Mouse (Mus musculus) ovary, postnatal 10 days (tissue): ENCODE data around the gene Sp2.
A peak's percentile ranks its signal among the peaks of the same experiment; 100 is the strongest.

ENCODE experiments used
- DNase-seq: peaks from one replicate; pipeline ENCODE4 v3.0.0; 2022; ENCODE audit warnings: low spot score

Gene Sp2

GRCm38 (mm10) chr11:96995836-96996772 is 13.3 kb upstream of the Sp2 start:
- no peak for DNase-seq

GRCm38 (mm10) chr11:96995031-96995430 is 12.3 kb upstream of the Sp2 start:
- no peak for DNase-seq

DNA sequence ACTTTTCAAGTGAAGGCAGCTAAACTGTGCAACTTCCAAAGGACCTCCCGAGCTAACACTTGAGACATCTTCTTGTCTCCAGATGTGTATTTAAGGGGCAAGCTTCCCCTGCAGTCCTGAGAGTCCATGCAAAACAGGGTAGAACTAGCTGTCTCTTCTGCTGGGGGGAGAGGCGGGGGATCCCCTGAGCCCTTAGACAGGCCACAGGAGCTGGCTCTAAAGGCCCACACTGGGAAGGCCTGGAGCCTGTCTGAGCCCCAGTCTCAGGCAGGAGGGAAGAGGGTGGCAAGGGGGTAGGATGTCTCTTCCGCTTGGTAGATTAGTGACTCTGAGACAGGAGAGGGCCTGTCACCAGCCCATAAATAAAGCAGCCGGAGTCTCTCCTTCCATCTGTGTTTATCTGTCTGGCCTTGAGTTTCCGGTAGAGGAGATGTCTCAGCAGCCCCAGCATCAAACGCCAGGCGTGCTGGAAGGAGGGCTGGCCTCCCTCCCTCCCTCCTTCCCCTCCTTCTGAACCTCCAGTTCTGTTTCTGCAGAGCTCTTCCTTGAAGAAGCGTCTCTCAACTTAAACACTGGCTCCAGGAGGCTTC is 10.1 kb upstream of the Sp2 start:
- DNase-seq: no peak

DNA sequence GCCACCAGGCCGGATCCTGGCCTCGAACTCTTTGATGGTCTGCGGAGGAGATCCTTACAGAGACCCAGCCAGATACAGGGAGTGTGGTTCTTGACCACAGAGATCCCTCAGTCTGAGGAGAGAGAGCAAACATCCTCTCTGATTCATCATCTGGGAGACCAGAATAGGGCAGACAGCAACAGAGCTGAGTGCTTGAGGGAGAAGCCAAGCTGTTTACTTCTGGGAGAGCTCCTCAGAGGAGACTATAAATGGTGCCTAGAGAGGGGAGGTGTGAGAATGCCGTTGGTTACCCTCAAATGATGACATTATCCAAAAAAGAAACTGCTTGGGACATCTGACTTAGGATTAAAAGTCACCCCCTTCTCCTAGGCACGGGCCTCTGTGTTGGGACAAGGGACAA is 8.7 kb upstream of the Sp2 start:
- no peak for DNase-seq

DNA sequence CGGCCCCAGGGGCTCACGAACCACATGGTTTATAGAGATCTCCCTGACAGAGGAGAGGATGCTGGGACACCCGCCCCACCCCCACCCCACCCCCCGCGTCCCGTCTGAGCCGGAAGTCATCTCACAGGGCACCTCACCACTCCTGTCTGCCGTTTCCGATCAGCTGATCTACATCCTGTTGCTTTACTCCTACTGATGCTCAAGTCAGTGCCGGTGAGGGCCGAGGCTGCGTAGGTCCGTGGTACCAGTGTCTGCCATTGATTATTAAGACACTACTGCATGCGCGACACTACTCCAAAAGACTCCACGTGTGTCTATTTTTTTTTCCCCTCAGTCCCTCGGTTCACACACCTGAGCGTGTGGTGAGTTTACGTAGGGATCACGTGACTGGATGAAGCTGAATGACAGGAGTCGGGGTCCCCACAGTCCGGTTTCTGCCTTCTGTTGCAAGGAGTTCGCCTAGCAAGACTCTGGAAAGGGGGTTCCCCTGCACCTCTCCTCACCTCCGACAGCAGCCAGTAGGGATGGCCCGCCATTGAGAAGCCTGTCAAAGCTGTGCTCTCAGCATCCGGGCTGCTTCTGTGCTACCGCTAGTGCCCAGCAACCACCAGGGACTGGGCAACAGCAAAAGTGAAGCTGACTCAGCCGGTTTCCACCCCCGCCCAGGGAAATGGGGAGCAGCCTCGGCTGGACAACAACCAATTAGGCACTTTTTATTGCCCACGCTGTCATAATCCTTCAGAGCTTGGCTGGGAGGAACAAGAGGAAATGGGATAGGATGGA is 5.3 kb upstream of the Sp2 start:
- DNase-seq: no peak

GRCm38 (mm10) chr11:96986463-96986862 is 3.7 kb upstream of the Sp2 start:
- no peak for DNase-seq

GRCm38 (mm10) chr11:96984903-96985302 is 2.1 kb upstream of the Sp2 start:
- DNase-seq: no peak

DNA sequence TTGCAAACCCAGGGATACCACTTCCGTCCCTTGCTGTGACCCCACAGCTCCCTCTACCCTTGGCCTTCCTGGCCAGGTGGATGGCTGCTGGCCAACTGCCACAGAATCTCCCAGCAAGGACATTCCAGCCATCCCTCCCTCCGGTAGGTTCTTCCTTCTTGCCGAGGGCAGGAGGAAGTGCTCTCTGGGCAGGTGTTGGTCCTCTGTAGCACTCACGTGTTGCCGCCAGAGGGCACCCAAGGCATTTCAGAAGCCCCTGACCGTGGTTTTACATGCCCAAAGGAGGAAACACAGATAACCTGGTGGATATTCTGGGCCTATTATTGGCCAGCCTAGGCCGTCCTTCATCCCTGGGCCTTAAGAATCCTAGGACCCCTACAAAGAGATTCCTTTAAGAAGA is 404 bp downstream of the Sp2 start:
- DNase-seq: no peak

- no peak for DNase-seq
Measured at GRCm38 (mm10) chr11:96981461-96981860, 1.3 kb downstream of the Sp2 start.

- no peak for DNase-seq
Measured at GRCm38 (mm10) chr11:96980021-96980420, 2.7 kb downstream of the Sp2 start.

- no peak for DNase-seq
Measured at GRCm38 (mm10) chr11:96979329-96979728, 3.4 kb downstream of the Sp2 start.

- DNase-seq: no peak
Measured at GRCm38 (mm10) chr11:96978401-96979246, 4.1 kb downstream of the Sp2 start.

DNA sequence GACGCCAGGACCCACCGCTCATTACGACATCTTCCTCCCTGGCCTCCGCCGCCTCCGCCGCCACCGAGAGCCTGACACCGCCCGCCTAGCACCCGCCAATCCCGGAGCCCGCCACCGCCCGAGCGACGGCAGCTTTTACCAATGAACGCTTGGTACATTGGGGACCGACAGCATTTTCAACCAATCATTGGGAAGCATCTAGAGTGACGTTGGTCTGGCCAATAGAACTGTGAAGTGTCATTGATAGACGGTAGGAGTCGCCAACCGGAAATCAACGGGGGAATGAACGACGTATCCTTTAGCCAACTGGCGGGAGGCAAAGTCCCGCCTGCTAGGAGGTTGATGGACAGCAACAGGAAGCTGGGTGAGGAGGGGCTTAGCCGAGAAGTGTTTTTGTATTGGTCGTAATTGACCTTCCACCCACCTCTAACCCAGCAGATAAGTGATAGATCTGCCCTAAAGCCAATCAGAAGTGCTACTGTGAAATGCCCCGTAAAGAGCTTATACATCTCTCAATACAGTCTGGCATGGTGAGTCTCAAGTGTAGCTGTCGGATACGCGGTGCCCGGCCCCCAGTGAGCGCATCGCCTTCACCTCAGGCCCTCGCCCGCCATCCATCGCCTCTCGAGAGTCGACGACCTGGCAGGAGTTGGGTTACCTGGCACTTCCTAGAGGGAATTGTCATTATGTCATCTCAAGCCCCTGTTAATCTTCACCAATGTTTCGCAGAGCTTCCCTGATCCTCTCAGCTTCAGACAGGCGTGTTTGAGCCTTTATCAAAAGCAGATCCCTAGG is 5.0 kb downstream of the Sp2 start:
- DNase-seq: peak; percentile 99

- no peak for DNase-seq
Measured at GRCm38 (mm10) chr11:96976911-96977591, 5.7 kb downstream of the Sp2 start.

DNA sequence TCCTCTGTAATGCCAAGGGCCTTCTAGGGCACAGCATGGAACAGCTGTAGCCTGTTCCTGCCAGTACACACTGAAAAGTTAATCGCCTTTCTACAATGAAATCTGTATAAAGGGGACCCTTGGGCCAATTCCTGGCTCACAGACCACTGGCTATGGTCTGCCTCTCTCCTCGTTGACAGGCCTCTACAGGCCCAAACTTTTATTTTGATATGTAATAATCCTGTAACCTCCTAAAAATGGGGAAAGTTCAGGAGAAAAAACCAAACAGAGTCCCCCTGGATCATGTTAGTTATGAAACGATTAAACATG is 6.4 kb downstream of the Sp2 start:
- DNase-seq: no peak

GRCm38 (mm10) chr11:96975511-96976378 is 7.0 kb downstream of the Sp2 start:
- no peak for DNase-seq

DNA sequence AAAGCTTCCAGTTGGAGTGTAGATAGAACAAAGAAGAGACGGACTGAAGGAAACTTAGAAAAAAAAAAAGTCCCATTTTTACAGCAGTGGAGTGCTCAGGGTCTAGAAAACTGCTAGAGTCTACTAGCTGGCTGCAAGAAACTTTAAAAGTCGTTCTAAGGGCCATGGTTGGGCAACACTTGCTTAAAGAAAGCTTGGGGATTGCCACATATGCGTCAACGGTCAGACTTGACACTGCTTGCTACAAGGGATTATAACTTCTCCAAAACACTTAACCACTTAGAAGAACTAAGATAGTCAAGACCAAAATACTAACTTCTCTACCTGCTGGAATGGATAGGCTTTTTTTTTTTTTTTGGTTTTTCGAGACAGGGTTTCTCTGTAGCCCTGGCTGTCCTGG is 7.9 kb downstream of the Sp2 start:
- DNase-seq: no peak

DNA sequence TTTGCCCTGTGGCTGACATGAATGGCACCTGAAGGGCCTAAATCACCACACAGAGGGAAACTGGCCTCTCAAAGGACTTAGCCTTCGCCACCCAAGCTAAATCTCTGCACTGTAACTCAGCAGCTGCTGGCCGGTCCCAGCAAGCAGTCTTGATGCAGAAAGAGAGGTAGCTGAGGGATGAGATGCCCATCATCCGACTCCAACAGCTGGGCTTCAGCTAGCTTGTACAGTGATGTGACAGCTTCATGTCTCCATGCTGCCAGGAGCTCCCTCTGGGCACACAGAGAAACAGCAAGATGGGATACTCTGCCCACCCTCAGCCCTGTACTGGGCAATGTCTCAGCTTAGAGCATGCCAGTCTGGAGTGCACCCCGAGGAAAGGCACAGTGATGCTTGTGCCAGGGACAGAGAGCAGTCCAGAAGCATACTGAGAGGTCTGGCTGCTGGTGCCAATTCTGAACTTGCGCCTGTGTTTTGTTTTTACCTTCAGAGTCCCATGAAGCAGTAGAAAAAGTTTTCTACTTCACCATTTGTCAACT is 9.3 kb downstream of the Sp2 start:
- no peak for DNase-seq

DNA sequence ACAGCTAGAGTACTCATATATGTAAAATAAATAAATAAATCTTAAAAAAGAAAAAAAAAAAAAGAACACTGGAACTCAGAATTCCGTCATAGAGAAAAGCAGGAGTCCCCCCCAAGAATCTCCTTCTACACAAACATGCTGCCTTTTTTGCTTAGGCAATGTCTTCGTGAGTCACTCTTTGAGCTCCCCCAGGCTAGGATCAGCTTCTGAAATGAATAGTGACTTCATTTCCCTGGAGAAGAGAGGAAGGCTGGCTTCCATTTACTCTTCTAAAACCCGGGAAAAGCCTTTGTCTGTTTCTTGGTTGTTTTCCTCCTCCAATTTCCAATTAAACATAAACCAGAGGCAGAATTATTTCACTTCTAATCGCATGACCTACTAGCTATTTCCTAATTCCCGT is 9.9 kb downstream of the Sp2 start:
- no peak for DNase-seq
